Mouse (Mus musculus): ENCODE data around the gene Vasp.

The Vasp gene

GRCm38 (mm10) chr7:19270509-19271237 lies 944 bp downstream of the Vasp start:
- peak; percentile 34 to 41 for DNase-seq (ENCODE audit: low spot score in 2 of 2)

- DNase-seq (ENCODE audit: low spot score in 2 of 2), result no peak
Measured at GRCm38 (mm10) chr7:19269721-19270441, 1.7 kb downstream of the Vasp start.

DNA sequence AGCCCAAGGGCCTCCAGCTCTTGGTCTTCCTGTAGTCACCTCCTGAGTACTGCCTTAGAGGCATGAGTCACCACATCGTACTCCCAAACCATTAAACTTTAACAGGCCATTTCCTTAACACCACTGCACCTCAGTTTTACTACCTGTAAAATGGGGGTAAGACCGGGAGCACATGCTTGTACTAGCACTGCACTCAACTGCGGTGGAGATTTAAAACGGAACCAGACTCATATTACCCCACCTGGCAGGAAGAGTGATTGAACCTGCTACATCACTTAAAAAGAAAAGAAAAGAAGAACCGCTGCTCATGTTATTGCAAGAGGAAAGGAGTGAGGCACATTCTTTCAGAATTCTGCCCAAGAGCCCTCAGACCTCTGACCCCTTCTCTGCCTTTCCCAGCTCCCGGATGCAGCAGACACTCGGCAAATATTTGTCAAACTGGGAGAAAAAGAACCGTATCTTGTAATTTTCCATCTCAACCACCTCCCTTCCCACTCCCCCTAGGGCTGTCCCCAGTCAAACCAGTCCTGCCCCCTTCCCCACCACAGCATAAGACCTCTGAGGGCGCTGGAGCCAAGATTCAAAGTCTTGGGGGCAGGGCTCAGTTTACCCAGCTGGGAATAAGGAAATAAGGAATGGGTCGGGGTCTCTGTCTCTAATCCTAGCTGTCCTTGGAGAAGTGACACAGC lies 2.5 kb downstream of the Vasp start:
- DNase-seq (ENCODE audit: low spot score in 2 of 2), result no peak

GRCm38 (mm10) chr7:19267051-19267450 lies 4.6 kb downstream of the Vasp start:
- no peak for DNase-seq (ENCODE audit: low spot score in 2 of 2)

DNA sequence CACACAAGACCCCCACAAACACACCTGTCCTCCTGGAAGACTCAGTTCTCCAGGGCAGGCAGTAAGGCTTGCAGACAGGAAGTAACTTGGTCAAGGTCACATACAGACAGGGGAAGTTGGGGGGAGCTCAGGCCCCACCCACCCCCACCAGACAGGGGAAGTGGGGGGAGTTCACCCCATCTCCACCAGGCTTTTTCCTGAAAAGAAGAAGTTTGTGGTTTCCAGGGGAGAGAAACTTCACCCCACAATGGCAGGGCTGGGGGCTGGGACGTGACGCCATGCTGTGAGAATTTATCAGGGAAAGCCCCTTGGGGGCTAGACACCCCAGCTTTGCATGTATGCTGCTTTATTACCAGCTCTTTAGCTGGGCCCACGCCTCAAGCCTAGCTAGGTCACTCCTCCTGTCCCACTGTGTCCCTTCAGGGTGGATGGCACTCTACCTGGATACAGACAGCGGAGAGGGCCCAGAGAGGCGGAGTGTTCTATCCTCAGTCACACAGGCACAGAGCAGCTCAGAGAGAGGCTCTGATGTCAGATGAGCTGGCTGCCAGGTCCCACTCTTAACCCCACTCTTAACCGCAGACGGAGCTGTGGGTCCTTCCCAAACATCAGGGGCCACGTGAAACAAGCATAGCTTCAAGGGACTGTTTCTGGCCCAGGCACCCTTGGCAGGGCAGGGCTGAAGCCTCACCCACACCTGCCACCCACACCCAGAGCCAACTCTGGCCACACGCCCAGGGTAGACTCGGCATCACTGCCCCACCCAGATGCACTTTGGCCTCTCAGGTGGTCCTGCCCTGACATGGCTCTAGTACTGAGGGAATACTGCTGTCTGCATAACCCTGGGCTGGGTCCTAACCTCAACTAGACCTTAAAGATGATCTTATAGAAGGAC lies 5.4 kb downstream of the Vasp start:
- peak in 1 of 2 experiments; percentile 36 for DNase-seq (ENCODE audit: low spot score in 2 of 2)

- no peak for DNase-seq (ENCODE audit: low spot score in 2 of 2)
Measured at GRCm38 (mm10) chr7:19265147-19265546, 6.5 kb downstream of the Vasp start.

DNA sequence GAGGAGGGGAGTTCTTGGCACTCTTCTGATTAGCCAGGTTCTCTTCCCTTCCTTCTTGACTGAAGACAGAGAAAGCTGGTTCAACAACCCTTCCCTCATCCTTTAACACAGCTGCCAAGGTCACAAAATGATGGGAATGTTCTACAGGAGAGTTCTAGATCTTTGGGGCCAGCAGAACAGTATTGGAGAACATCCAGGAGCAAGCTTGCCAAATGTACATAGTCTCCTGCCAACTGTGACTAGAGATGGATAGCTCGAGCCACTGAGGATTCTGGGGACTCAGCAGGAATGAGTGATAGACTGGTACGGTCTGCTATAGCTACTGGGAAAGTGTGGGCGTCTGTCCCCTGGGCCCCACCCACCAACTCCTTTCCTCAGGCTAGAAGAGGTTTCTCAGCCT lies 13.3 kb downstream of the Vasp start:
- DNase-seq (ENCODE audit: low spot score in 2 of 2), result no peak

DNA sequence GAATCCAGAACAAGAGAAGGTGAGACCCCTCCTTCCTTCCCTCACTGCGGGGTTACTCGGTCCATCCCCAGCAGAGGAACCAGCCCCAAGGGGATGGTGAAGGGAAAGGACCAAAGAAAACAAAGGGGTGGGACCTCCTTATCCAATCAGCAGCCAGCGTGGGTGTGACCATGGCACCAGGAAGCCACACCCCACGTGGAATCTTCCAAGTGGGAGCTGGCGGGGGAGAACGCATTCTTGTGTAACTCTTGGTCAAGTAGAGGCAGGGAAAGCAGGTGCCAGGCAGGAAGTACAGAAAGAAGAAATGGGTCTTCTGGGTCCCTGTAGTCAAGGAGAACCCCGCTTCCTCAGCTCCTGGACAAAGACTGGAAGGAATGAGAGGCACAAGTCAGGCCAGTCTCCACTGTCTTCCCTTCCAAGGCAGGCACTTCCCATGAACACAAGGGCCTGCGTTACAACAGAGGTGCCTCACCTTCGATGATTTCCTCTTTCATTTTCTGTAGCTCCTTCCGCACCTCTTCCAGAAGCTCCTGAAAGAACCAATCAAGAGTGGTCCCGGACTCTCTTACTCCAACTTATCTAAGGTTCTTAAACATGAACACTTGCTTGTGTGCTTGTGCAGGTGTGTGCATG lies 14.1 kb downstream of the Vasp start:
- DNase-seq (ENCODE audit: low spot score in 2 of 2), result no peak

DNA sequence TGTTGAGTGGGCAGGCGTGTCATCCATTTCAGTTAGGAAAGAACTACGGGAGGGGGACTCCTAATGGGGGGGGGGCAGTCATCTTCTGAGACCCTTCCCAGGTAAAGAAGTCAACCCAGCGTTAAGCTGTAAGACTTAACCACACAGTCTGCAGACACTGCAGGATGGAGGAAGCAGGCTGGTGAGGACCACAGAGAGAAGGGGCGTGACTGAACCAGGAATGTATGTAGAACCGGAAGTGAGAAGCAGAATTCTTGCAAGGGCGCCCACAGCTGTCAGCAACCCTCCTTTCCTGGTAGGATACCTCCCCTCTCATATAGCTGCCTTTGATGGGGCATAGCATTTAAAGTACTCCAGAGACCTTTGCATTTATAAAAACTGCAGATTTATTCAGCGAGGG lies 15.1 kb downstream of the Vasp start:
- DNase-seq (ENCODE audit: low spot score in 2 of 2), result no peak

DNA sequence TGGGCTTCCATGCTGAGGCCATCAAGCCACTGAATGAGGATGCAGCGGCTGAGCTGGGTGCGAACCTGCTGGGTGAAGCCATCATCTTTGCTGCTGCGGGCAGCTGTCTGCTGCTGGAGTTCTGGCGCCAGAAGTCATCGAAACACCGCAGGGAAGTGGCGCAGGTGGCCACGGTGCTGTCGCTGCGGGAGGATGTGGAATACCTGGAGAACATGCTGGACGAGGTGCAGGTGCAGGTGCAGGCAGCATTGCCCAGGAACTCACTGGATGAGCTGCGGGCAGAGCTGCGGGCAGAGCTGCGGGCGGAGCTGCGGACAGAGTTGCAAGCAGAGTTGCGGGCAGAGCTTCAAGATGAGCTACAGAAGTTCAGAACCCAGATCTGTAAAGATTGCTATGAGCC lies 16.2 kb downstream of the Vasp start:
- DNase-seq (ENCODE audit: low spot score in 2 of 2), result no peak

DNA sequence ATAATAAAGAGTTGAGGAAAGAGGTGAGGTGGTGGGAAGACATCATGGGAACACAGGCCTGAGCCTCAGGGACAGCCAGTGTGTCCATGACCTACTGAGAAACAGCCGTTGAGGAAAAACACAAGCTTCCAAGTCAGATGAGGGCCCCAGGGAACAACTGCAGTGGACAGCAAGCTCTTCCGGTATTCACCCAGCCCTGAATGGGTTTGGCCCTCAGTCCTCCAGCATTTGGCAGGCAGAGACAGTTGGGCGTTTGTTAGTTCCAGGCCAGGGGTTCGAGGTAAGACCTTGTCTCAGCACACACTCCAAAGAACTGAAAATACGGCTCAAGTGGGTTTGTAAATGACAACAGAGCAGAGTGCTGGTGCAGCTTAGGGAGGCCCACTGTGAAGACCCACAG lies 18.2 kb downstream of the Vasp start:
- no peak for DNase-seq (ENCODE audit: low spot score in 2 of 2)

DNA sequence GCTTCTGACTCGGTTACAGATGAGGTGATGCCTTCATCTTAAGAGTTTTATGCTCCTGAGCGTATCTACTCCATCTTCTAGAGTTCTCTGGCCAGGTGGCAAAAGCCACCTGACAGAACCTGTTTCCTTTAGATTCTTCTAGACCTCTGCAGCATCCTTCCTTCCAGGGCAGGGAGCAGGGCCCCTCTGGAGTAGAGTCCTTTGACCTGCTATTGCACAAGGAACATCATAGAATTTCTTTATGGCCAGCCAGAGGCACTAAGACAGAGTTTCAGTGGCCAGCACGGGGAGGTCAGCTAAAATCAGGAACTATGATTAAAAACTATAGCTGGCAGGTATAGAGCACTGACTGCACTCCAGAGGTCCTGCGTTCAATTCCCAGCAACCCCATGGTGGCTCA lies 19.5 kb downstream of the Vasp start:
- DNase-seq (ENCODE audit: low spot score in 2 of 2), result no peak

DNA sequence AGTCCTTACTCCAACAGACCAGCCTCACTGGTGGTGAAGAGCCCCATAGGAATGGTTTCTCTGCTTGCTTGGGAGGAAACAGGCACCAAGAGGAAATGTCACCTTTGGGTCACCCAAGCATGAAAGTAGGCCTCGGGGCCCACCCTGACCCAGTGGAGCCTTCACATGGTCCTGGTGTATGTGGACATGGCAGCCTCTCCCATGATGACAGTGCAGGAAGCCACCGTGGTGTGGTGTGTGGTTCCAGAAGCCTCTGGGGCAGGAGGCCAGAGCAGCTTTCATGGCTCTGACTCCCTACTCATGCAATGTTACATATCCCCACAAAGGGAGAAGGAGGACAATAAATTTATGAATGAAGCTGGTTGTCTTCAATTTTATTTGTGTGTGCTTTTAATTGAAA lies 24.1 kb downstream of the Vasp start:
- DNase-seq (ENCODE audit: low spot score in 2 of 2), result no peak

DNA sequence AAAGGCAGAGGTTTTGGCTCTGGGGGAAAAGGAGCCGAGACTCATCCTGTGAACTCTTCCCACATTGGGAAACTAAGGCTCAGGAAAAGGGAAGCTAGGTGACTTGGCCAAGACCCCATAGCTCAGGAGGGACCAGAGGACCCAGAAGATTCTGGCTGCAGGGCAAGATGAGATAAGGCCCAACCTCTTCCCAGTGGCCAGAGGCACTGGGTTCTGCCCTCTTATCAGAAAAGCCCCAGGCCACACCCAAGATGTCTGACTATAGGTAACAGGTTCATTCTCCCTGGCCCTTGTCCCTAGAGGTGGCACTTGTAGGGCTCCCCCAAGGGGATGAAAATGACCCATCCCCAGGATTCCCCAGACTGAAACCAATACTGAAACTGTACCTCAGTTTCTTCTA lies 24.8 kb downstream of the Vasp start:
- no peak for DNase-seq (ENCODE audit: low spot score in 2 of 2)

- no peak for DNase-seq (ENCODE audit: low spot score in 2 of 2)
Measured at GRCm38 (mm10) chr7:19245083-19245482, 26.5 kb downstream of the Vasp start.

DNA sequence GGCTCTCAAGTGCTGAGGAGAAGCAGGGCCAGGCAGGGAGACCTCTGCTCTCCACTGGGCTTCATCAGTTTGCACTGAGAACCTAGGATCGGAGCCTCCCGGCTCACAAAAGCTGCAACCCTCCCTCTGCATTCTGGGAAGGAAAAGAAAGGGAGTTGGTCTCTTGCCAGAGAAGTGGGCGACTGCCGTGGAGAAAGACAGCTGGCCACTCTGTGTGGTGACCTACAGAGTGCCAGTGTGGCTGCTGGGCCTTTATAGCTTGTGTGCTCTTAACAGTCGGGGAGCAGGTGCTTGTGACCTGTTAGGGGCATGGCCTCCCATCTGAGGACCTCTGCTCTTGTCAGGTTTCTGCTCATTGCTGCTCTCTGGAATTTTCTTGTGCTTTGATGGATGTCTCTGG lies 27.8 kb downstream of the Vasp start:
- no peak for DNase-seq (ENCODE audit: low spot score in 2 of 2)

GRCm38 (mm10) chr7:19242005-19242404 lies 29.6 kb downstream of the Vasp start:
- DNase-seq (ENCODE audit: low spot score in 2 of 2), result no peak

GRCm38 (mm10) chr7:19240905-19241463 lies 30.6 kb downstream of the Vasp start:
- no peak for DNase-seq (ENCODE audit: low spot score in 2 of 2)

- no peak for DNase-seq (ENCODE audit: low spot score in 2 of 2)
Measured at GRCm38 (mm10) chr7:19239986-19240385, 31.6 kb downstream of the Vasp start.

- peak; percentile 73 to 89 for DNase-seq (ENCODE audit: low spot score in 2 of 2)
Measured at GRCm38 (mm10) chr7:19239423-19239822, 32.2 kb downstream of the Vasp start.

DNA sequence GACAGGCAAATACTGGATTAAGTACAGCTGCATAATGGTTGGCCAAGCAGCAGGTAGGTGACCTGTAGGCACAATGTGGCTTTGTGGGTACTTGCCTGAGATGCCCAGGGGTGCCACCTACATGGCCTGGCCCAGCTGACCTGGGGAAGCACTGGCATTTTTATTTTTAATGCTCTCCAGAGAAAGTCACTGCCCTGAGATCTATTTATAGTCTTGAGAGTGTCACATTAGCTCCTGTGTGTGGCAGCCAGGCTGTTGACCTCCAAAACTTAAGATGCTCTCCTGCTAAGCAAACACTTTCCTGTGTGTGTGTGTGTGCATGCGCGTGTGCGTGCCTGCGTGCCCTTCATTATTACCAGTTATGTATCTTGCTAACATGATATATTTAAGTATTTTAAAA lies 33.3 kb downstream of the Vasp start:
- no peak for DNase-seq (ENCODE audit: low spot score in 2 of 2)
